Mouse (Mus musculus) urinary bladder, postnatal 10 days (tissue): Measurements from ENCODE around the gene Gtf2ird1.
"Not testable (repeated sequence)": the region's sequence is repeated elsewhere in the genome, so short reads cannot be mapped to it uniquely, and the experiment has no call there.

Source experiments
- DNase-seq: peaks from one replicate; pipeline ENCODE4 v3.0.0; 2022; ENCODE audit warnings: low spot score

The Gtf2ird1 gene

GRCm38 (mm10) chr5:134456503-134456962 lies at the start of gene Gtf2ird1:
Gene Gtf2ird1 (minus strand): TSS chr5:134456716.
- peak; percentile 38 for DNase-seq

GRCm38 (mm10) chr5:134505810-134506292 lies 49.3 kb upstream of the Gtf2ird1 start:
- DNase-seq, result no peak

- DNase-seq, result no peak
Measured at GRCm38 (mm10) chr5:134502591-134502990, 46.1 kb upstream of the Gtf2ird1 start.

- DNase-seq, result no peak
Measured at GRCm38 (mm10) chr5:134501453-134501852, 44.9 kb upstream of the Gtf2ird1 start.

GRCm38 (mm10) chr5:134500681-134501080 lies 44.2 kb upstream of the Gtf2ird1 start:
- DNase-seq, result no peak

GRCm38 (mm10) chr5:134500062-134500461 lies 43.5 kb upstream of the Gtf2ird1 start:
- no peak for DNase-seq

- DNase-seq, result no peak
Measured at GRCm38 (mm10) chr5:134497026-134497425, 40.5 kb upstream of the Gtf2ird1 start.

- DNase-seq, result no peak
Measured at GRCm38 (mm10) chr5:134495796-134496195, 39.3 kb upstream of the Gtf2ird1 start.

GRCm38 (mm10) chr5:134494142-134494541 lies 37.6 kb upstream of the Gtf2ird1 start:
- DNase-seq, result peak; percentile 68

GRCm38 (mm10) chr5:134492956-134493355 lies 36.4 kb upstream of the Gtf2ird1 start:
- no peak for DNase-seq

GRCm38 (mm10) chr5:134491712-134492417 lies 35.3 kb upstream of the Gtf2ird1 start:
- peak; percentile 65 for DNase-seq

GRCm38 (mm10) chr5:134491206-134491605 lies 34.7 kb upstream of the Gtf2ird1 start:
- no peak for DNase-seq

- no peak for DNase-seq
Measured at GRCm38 (mm10) chr5:134490465-134490864, 33.9 kb upstream of the Gtf2ird1 start.

- DNase-seq, result no peak
Measured at GRCm38 (mm10) chr5:134489583-134489982, 33.1 kb upstream of the Gtf2ird1 start.

GRCm38 (mm10) chr5:134488596-134488995 lies 32.1 kb upstream of the Gtf2ird1 start:
- DNase-seq, result no peak

GRCm38 (mm10) chr5:134488042-134488441 lies 31.5 kb upstream of the Gtf2ird1 start:
- no peak for DNase-seq

GRCm38 (mm10) chr5:134485900-134486665 lies 29.6 kb upstream of the Gtf2ird1 start:
- DNase-seq, result no peak

GRCm38 (mm10) chr5:134485183-134485730 lies 28.7 kb upstream of the Gtf2ird1 start:
- no peak for DNase-seq

GRCm38 (mm10) chr5:134483291-134483690 lies 26.8 kb upstream of the Gtf2ird1 start:
- no peak for DNase-seq

- no peak for DNase-seq
Measured at GRCm38 (mm10) chr5:134482331-134482730, 25.8 kb upstream of the Gtf2ird1 start.

GRCm38 (mm10) chr5:134478886-134479285 lies 22.4 kb upstream of the Gtf2ird1 start:
- DNase-seq, result not testable (repeated sequence)

GRCm38 (mm10) chr5:134475686-134476085 lies 19.2 kb upstream of the Gtf2ird1 start:
- DNase-seq, result not testable (repeated sequence)
